Mouse (Mus musculus) G1E (cell line): ENCODE data around the gene Nav3.

Experiments
- CTCF ChIP-seq: IDR thresholded peaks from 2 replicates; pipeline ENCODE4 v1.5.1; 2012; ENCODE audit warnings: low read depth, low read length, inconsistent platforms, mixed read lengths
- GATA1 ChIP-seq: IDR thresholded peaks from 2 replicates; pipeline ENCODE4 v1.6.1; 2012; ENCODE audit warnings: borderline replicate concordance, low read length, inconsistent platforms, mixed read lengths
- POLR2AphosphoS5 ChIP-seq: IDR thresholded peaks from 2 replicates; pipeline ENCODE4 v1.6.1; 2012; ENCODE audit warnings: low read depth, low read length, inconsistent platforms; ENCODE audit not compliant: insufficient replicate concordance

GRCm38 (mm10) chr10:109802236-109802635 is 653.8 kb downstream of the Nav3 start:
- TF ChIP-seq CTCF (no peak), POLR2AphosphoS5 (no peak), GATA1 (no peak)
